Mouse (Mus musculus): Measurements from ENCODE around the gene Dolk. TPM values are rescaled to one million over a fixed set of nuclear protein-coding genes. Genes with fewer than 3 reads are reported as not detected.

Dolk gene
- polyA plus RNA-seq (2014; fragmentation: Nextera tagmentation; extraction: Ambion mirVana), result 33.0 and 33.4 TPM in 2 replicates

GRCm38 (mm10) chr2:30286192-30287026 is at the start of gene Dolk, which contains the start of gene Nup188:
TSS of gene Dolk (minus strand) at chr2:30286334.
TSS of gene Nup188 (plus strand) at chr2:30286397.
- Histone ChIP-seq H3K4me3 (ENCODE audit: control insufficient read depth in 1 of 2, insufficient read depth in 1 of 2, low read depth in 1 of 2, low read length in 2 of 2) (peak within 1 kb of the TSS; percentile 82 to 86), H3K27ac (replicated peaks in 1 of 2; ENCODE audit: control insufficient read depth in 1 of 2, insufficient read depth in 1 of 2, low read depth in 2 of 2, low read length in 2 of 2) (peak within 1 kb of the TSS; percentile 36 to 66; a peak in 3 of 4 replicates), H3K36me3 (ENCODE audit: control insufficient read depth, insufficient read depth, low read length) (peaks cover 7% of the 10 kb centered on the region), H3K9me3 (ENCODE audit: control insufficient read depth, low read length) (no peaks in the 10 kb centered on the region), H3K27me3 (ENCODE audit: control insufficient read depth, insufficient read depth, low read length) (no peaks in the 10 kb centered on the region), H3K4me1 (ENCODE audit: control insufficient read depth in 2 of 2, insufficient read depth in 2 of 2, low read length in 2 of 2) (peaks cover 10 to 17% of the 10 kb centered on the region in 2 experiments), H3K4me2 (ENCODE audit: low read length) (peak within 1 kb of the TSS; percentile 85), H3K9ac (ENCODE audit: low read length) (peak within 1 kb of the TSS; percentile 96)
- ATAC-seq (ENCODE audit: insufficient number of reproducible peaks, insufficient read depth, low FRiP score, low read depth), result peak; percentile 91
- WGBS, result under 1% methylated on average over 58 of the region's 68 CpGs

GRCm38 (mm10) chr2:30335324-30335723 is 49.2 kb upstream of the Dolk start:
- H3K4me1 ChIP-seq (ENCODE audit: control insufficient read depth in 2 of 2, insufficient read depth in 2 of 2, low read length in 2 of 2), result no peaks in the 10 kb centered on the region; a peak in 1 of 4 replicates
- no peak overlapping the region for H3K4me2 ChIP-seq (ENCODE audit: low read length)
- H3K27me3 ChIP-seq (ENCODE audit: control insufficient read depth, insufficient read depth, low read length), result no peaks in the 10 kb centered on the region
- no peak overlapping the region for H3K9ac ChIP-seq (ENCODE audit: low read length)
- no peak for ATAC-seq (ENCODE audit: insufficient number of reproducible peaks, insufficient read depth, low FRiP score, low read depth)
- H3K36me3 ChIP-seq (ENCODE audit: control insufficient read depth, insufficient read depth, low read length), result peaks cover 99% of the 10 kb centered on the region
- no peak overlapping the region for H3K27ac ChIP-seq (replicated peaks in 1 of 2; ENCODE audit: control insufficient read depth in 1 of 2, insufficient read depth in 1 of 2, low read depth in 2 of 2, low read length in 2 of 2)
- WGBS, result 96% methylated on average over 2 of the region's 2 CpGs
- H3K4me3 ChIP-seq (ENCODE audit: control insufficient read depth in 1 of 2, insufficient read depth in 1 of 2, low read depth in 1 of 2, low read length in 2 of 2), result no peak overlapping the region
- no peaks in the 10 kb centered on the region for H3K9me3 ChIP-seq (ENCODE audit: control insufficient read depth, low read length)

- peaks cover 97% of the 10 kb centered on the region for H3K36me3 ChIP-seq (ENCODE audit: control insufficient read depth, insufficient read depth, low read length)
- no peak overlapping the region for H3K9ac ChIP-seq (ENCODE audit: low read length)
- no peaks in the 10 kb centered on the region for H3K27me3 ChIP-seq (ENCODE audit: control insufficient read depth, insufficient read depth, low read length)
- no peaks in the 10 kb centered on the region for H3K4me1 ChIP-seq (ENCODE audit: control insufficient read depth in 2 of 2, insufficient read depth in 2 of 2, low read length in 2 of 2)
- H3K4me2 ChIP-seq (ENCODE audit: low read length), result no peak overlapping the region
- H3K4me3 ChIP-seq (ENCODE audit: control insufficient read depth in 1 of 2, insufficient read depth in 1 of 2, low read depth in 1 of 2, low read length in 2 of 2), result no peak overlapping the region
- whole genome bisulfite sequencing, result 86% methylated on average over 3 of the region's 3 CpGs
- no peak overlapping the region for H3K27ac ChIP-seq (replicated peaks in 1 of 2; ENCODE audit: control insufficient read depth in 1 of 2, insufficient read depth in 1 of 2, low read depth in 2 of 2, low read length in 2 of 2)
- no peak for ATAC-seq (ENCODE audit: insufficient number of reproducible peaks, insufficient read depth, low FRiP score, low read depth)
- no peaks in the 10 kb centered on the region for H3K9me3 ChIP-seq (ENCODE audit: control insufficient read depth, low read length)
Measured at GRCm38 (mm10) chr2:30328791-30329190, 42.7 kb upstream of the Dolk start.

- Histone ChIP-seq H3K27me3 (ENCODE audit: control insufficient read depth, insufficient read depth, low read length) (no peaks in the 10 kb centered on the region), H3K4me1 (ENCODE audit: control insufficient read depth in 2 of 2, insufficient read depth in 2 of 2, low read length in 2 of 2) (no peaks in the 10 kb centered on the region), H3K36me3 (ENCODE audit: control insufficient read depth, insufficient read depth, low read length) (peaks cover 97% of the 10 kb centered on the region), H3K4me3 (ENCODE audit: control insufficient read depth in 1 of 2, insufficient read depth in 1 of 2, low read depth in 1 of 2, low read length in 2 of 2) (no peak overlapping the region), H3K9ac (ENCODE audit: low read length) (no peak overlapping the region), H3K4me2 (ENCODE audit: low read length) (no peak overlapping the region), H3K9me3 (ENCODE audit: control insufficient read depth, low read length) (no peaks in the 10 kb centered on the region), H3K27ac (replicated peaks in 1 of 2; ENCODE audit: control insufficient read depth in 1 of 2, insufficient read depth in 1 of 2, low read depth in 2 of 2, low read length in 2 of 2) (no peak overlapping the region)
- 91% methylated on average over 7 of the region's 7 CpGs for WGBS
- ATAC-seq (ENCODE audit: insufficient number of reproducible peaks, insufficient read depth, low FRiP score, low read depth), result no peak
Measured at GRCm38 (mm10) chr2:30327276-30327675, 41.1 kb upstream of the Dolk start.

GRCm38 (mm10) chr2:30325296-30325695 is 39.2 kb upstream of the Dolk start:
- no peaks in the 10 kb centered on the region for H3K27me3 ChIP-seq (ENCODE audit: control insufficient read depth, insufficient read depth, low read length)
- WGBS, result 88% methylated on average over 5 of the region's 5 CpGs
- H3K4me3 ChIP-seq (ENCODE audit: control insufficient read depth in 1 of 2, insufficient read depth in 1 of 2, low read depth in 1 of 2, low read length in 2 of 2), result no peak overlapping the region
- no peak overlapping the region for H3K27ac ChIP-seq (replicated peaks in 1 of 2; ENCODE audit: control insufficient read depth in 1 of 2, insufficient read depth in 1 of 2, low read depth in 2 of 2, low read length in 2 of 2)
- ATAC-seq (ENCODE audit: insufficient number of reproducible peaks, insufficient read depth, low FRiP score, low read depth), result no peak
- H3K4me1 ChIP-seq (ENCODE audit: control insufficient read depth in 2 of 2, insufficient read depth in 2 of 2, low read length in 2 of 2), result no peaks in the 10 kb centered on the region
- no peak overlapping the region for H3K4me2 ChIP-seq (ENCODE audit: low read length)
- H3K9ac ChIP-seq (ENCODE audit: low read length), result no peak overlapping the region
- H3K9me3 ChIP-seq (ENCODE audit: control insufficient read depth, low read length), result no peaks in the 10 kb centered on the region
- H3K36me3 ChIP-seq (ENCODE audit: control insufficient read depth, insufficient read depth, low read length), result peaks cover 97% of the 10 kb centered on the region

- no peak overlapping the region for H3K27ac ChIP-seq (replicated peaks in 1 of 2; ENCODE audit: control insufficient read depth in 1 of 2, insufficient read depth in 1 of 2, low read depth in 2 of 2, low read length in 2 of 2)
- H3K4me1 ChIP-seq (ENCODE audit: control insufficient read depth in 2 of 2, insufficient read depth in 2 of 2, low read length in 2 of 2), result no peaks in the 10 kb centered on the region
- no peak overlapping the region for H3K4me2 ChIP-seq (ENCODE audit: low read length)
- H3K9me3 ChIP-seq (ENCODE audit: control insufficient read depth, low read length), result no peaks in the 10 kb centered on the region
- no peak overlapping the region for H3K4me3 ChIP-seq (ENCODE audit: control insufficient read depth in 1 of 2, insufficient read depth in 1 of 2, low read depth in 1 of 2, low read length in 2 of 2)
- H3K27me3 ChIP-seq (ENCODE audit: control insufficient read depth, insufficient read depth, low read length), result no peaks in the 10 kb centered on the region
- ATAC-seq (ENCODE audit: insufficient number of reproducible peaks, insufficient read depth, low FRiP score, low read depth), result no peak
- H3K36me3 ChIP-seq (ENCODE audit: control insufficient read depth, insufficient read depth, low read length), result peaks cover 95% of the 10 kb centered on the region
- H3K9ac ChIP-seq (ENCODE audit: low read length), result no peak overlapping the region
- 87% methylated on average over 7 of the region's 7 CpGs for WGBS
Measured at GRCm38 (mm10) chr2:30323111-30323510, 37.0 kb upstream of the Dolk start.

- no peak overlapping the region for H3K4me3 ChIP-seq (ENCODE audit: control insufficient read depth in 1 of 2, insufficient read depth in 1 of 2, low read depth in 1 of 2, low read length in 2 of 2)
- ATAC-seq (ENCODE audit: insufficient number of reproducible peaks, insufficient read depth, low FRiP score, low read depth), result no peak
- H3K27ac ChIP-seq (replicated peaks in 1 of 2; ENCODE audit: control insufficient read depth in 1 of 2, insufficient read depth in 1 of 2, low read depth in 2 of 2, low read length in 2 of 2), result no peak overlapping the region
- H3K9me3 ChIP-seq (ENCODE audit: control insufficient read depth, low read length), result no peaks in the 10 kb centered on the region
- H3K9ac ChIP-seq (ENCODE audit: low read length), result no peak overlapping the region
- H3K36me3 ChIP-seq (ENCODE audit: control insufficient read depth, insufficient read depth, low read length), result peaks cover 96% of the 10 kb centered on the region
- no peaks in the 10 kb centered on the region for H3K27me3 ChIP-seq (ENCODE audit: control insufficient read depth, insufficient read depth, low read length)
- no peak overlapping the region for H3K4me2 ChIP-seq (ENCODE audit: low read length)
- WGBS, result 72% methylated on average over 4 of the region's 4 CpGs
- H3K4me1 ChIP-seq (ENCODE audit: control insufficient read depth in 2 of 2, insufficient read depth in 2 of 2, low read length in 2 of 2), result no peaks in the 10 kb centered on the region
Measured at GRCm38 (mm10) chr2:30319260-30319659, 33.1 kb upstream of the Dolk start.
